Mouse (Mus musculus) frontal cortex, postnatal 25 days (tissue): ENCODE results near the gene Usp29.
"Not testable (repeated sequence)": the region's sequence is repeated elsewhere in the genome, so short reads cannot be mapped to it uniquely, and the experiment has no call there.

ENCODE experiments used
- DNase-seq, 2 experiments: peaks; one replicate each; pipeline ENCODE4 v3.0.0; 2022; ENCODE audit warnings: low spot score in 2 of 2

Usp29 gene

DNA sequence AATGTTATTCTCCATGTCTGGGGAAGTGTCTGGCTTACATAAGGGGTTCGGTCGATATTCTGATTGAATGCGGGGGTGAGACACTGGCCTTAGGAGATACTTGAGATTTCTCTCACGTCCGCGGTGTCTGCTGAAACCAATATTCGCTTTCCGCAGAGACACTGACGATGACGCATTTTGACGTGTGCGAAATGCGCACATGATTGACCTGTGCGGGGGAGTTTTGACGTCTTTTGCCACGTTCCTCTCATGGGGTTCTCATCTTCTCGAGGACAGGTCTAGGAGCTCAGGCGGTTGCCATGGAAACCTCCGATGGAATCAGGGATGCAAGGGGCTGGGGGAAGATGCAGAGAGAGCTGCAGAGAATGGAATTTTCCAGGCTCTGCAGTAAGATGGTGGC, 144.1 kb downstream of the Usp29 start:
- DNase-seq = no peak

DNA sequence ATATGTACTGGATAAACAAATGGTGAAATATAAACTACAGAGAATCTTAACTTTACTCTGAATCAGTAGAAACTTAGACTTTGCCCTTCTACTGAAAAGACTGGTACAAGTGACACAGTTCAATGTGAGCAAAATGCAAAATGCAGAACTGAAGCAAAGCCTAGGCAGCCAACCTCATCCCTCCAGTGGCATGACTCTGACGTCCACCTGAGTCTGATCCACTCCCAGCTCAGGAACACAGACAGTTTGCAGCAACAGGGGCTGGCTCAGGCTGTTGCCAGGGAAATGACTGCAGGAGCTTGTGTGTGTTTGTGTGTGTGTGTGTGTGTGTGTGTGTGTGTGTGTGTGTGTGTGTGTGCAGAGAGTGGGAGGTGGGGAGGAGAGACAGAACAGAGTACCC, 147.8 kb downstream of the Usp29 start:
- no peak for DNase-seq

DNA sequence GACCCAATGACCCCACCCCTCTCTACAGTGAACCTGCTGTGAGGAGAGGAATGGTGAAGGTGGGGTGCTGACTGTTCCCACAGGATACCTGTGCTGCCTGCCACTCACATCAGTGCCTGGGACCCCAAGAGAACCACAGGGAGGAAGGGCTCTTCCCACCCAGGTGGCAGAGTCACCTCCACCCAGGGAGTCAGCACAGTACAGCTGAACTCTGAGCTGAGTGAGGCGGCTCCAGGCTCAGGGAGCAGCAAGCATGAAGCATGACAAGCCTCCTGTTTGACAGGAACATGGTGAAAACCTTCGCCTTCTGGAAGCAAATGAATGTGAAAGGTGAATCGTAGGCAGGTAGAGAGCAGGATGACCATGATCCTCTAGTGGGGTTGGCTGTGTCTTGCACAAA, 148.5 kb downstream of the Usp29 start:
- DNase-seq = not testable (repeated sequence)

DNA sequence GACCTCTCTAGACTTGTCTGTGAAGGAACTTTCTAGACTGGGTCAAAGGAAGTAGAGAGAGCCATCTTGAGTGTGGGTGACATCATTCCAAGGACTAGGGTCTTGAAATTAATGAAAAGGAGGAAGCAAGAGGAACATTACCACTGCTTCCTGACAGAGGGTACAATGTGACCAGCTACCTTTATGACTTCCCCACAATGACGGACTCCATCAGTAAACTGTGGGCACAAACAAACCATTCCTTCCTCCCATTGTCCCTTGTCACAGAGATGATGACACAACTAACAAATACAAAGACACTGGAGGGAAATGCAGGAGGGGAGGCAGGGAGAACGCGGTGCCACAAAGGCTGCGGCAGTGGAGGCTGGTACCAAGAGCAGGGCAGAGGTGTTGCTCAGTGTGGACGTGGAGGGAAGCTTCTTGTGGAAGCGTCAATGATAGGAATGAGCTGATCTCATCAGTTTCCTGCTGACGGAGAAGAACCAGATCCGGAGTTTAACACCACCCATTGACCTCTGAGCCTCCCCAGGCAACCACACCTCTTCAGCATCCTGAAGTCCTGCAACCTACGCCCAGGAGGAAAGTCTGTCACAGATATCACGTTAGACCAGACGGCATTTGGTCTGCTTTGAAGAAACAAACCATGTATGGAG, 149.3 kb downstream of the Usp29 start:
- no peak for DNase-seq

DNA sequence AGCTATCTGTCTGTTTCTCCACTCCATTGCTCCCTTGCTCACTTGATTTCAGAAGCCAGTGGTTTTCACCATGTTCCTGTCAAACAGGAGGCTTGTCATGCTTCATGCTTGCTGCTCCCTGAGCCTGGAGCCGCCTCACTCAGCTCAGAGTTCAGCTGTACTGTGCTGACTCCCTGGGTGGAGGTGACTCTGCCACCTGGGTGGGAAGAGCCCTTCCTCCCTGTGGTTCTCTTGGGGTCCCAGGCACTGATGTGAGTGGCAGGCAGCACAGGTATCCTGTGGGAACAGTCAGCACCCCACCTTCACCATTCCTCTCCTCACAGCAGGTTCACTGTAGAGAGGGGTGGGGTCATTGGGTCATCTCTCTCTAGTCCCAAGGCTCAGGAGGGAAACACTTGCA, 150.5 kb downstream of the Usp29 start:
- DNase-seq = not testable (repeated sequence)

DNA sequence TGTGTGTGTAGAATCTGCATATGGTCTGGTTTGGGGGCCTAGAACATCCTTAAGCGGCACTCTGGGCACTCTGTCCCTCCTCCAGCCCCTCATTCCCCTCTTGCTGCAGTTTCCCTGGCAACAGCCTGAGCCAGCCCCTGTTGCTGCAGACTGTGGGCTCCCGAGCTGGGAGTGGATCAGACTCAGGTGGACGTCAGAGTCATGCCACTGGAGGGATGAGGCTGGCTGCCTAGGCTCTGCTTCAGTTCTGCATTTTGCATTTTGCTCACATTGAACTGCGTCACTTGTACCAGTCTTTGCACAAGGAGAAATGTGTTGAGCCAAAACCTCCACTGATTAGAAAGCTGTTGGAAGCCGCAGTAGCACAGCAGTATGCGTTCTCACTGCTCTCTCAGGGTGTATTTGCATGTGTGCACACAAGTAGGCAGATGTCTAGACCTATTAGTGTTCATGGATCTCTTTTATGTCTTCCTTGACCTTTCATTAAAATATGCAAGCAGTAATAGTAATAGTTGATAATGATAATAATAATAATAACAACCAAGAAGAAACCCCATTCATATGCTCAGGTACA, 151.2 kb downstream of the Usp29 start:
- no peak for DNase-seq

DNA sequence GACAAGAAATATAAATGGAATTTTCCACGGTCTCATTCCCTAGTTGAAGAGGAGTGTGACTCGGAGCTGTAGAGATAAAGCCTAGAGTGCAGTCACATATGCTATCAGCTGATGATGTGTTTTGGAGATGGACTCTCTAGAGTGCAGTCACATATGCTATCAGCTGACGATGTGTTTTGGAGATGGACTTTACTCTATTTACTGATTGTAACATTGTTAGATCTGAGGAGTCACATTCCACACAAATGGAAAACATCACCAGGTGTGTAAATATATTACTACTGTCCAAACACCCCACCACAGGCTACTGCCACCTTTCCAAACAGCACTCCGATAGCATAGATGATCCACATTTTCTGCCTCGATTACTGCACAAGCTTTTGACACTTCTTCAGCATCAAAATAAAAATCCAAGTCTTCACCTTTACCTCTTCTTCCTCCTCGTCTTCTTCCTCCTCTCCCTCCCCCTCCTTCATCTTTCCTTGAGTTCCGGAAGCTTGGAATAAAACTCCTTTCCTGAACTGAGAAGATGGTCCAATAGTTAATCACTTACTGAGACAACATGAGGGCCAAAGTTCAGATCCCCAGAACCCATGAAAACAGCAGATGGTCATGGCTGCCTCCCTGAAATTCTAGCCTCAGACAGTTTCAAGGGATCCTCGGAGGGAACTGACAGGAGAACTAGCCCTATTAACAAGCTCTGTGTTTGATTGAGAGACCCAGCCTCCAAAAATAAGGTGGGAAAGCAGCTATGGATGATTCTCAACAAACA, 153.2 kb downstream of the Usp29 start:
- no peak for DNase-seq

DNA sequence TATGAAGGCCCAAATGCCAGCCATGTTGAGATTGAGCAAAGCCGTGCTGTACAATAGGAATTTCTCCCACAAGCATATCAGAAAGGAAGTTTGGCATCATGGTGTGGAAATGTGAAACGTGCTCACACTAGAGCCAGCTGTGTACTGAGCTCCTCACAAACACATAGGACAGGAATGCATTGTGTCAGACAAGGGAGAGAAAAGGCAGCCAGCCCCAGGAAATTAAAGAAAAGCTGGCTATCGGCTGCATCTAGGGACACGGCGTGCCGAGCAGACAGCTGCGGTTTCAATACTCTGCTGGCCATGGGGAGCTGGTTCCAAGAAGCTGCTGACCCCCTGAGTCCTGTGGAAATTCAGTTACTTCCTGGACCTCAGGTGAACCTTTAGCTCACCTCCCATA, 155.0 kb downstream of the Usp29 start:
- DNase-seq = no peak

DNA sequence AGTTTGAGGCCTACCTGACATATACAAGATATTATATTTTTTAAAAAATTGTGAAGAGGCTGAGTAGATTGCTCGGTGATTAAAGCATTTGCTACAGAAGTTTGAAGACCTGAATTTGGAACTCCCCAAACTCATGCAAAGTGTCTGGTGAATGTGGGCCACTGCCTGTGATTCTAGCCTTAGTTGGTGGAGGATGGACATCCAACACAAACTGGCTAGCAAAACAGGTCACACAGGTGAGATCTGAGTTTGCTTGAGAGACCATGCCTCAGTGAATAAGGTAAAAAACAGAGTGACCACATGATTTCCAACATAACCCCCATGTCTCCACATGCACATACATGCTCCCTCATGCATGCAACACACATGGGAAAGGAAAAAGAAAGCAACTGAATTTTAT, 156.5 kb downstream of the Usp29 start:
- no peak for DNase-seq

DNA sequence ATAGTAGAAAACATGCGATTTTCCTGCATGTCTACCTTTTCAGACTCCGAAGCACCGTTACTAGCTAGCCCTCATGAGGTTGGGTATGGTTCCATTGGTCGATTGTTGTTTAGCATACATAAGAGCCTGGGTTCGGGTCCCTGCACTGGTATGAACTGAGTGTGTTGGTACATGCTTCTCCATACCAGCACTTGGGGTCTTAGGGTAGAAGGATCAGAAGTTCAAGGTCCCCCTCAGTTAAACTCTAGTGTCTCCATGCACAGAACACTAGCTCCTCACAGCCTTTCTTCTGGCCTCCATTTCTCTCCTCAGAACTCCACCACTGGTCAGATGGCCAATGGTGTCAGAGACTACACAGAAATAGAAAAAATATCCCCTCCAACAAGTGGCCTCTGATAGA, 159.5 kb downstream of the Usp29 start:
- no peak for DNase-seq

DNA sequence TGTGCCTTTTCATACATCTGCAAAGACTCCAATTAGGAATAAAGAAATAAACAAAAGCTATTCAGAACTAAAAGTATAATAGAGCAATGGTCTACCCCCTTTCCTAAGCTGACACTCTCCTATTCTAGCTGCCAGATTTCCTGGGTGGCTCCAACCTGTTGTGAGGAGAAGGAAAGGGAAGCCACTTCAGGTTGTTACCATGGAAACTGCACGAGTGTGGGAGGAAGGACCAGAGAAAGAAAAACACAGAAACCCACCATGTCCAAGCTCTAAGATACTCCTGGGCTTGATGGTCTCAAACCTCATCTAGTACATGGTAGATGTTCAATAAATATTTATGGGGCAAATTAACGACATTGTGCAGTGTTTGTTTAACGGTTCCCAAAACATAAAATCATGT, 160.8 kb downstream of the Usp29 start:
- DNase-seq = no peak

DNA sequence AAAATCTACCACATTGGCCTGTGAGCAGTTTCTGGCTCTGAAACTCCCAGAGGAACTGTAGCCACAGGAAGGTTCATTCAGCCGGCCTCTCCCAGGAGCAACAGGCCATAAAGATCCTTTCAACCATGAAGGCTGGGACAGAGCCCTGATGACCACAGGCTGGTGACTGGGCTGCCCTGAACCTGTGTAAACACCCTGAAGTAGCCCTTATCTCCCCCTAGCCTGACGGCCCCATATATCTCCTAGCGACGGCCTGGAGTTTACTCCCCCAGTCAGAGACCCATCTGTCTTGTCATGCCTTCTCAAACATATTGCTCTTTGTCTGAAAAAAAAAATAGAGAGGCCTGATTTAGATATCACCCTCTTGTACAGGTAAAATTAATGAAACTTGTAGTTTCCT, 166.6 kb downstream of the Usp29 start:
- DNase-seq = not testable (repeated sequence)

DNA sequence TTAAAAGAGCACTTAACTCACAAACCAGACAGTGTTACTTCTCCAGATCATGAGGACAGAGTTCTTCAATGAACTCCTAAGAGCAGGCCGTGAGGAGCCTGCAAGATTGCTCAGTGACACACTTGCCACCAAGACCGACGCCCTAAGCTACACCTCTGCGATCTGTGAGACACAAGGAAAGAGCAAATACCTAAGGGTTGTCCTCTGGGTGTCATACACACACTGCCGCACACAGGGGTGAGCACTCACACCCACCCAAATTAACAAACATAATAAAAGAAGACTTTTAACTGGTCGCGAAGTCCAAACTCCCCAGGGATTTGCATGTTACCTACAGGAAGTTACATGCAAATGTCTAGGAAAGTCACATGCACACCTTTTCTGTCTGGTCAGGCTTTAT, 170.3 kb downstream of the Usp29 start:
- DNase-seq = no peak

DNA sequence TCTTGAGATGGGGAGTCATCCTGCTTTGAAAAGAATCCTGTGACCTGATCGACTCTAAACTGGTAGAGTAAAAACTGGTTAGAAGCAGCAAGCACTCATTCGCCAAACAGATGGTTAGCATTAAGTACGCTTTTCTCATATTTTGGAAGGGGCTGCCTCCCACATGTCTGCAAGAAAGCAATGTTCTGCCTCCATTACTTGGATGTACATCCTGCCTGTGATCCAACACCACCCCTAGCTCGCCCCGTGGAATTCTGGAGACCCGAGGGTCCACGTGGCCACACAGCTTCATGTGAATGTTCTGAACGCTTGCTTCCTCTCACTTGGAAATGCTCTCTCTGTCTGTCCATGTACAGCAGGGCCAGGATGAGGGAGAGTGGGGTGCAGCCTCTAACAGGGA, 173.1 kb downstream of the Usp29 start:
- DNase-seq = no peak

DNA sequence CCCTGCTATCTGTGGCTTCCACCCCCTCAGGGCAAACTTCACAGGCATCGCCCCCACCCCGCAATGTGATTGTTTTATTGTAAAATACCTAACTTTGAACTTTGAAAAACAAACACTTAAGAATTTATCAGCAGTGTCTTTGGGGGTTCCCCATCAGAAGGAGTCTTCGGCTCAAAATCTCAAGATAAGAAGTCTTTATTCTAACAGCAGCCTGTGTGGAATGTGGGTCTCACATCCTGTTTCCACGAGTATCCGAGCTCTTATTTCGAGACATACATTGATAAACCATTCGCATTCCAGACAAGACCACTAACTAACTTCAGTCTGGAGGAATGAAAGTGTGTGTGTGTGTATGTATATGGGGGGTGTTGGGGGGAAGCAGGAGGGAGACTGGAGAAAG, 180.1 kb downstream of the Usp29 start:
- DNase-seq = no peak

DNA sequence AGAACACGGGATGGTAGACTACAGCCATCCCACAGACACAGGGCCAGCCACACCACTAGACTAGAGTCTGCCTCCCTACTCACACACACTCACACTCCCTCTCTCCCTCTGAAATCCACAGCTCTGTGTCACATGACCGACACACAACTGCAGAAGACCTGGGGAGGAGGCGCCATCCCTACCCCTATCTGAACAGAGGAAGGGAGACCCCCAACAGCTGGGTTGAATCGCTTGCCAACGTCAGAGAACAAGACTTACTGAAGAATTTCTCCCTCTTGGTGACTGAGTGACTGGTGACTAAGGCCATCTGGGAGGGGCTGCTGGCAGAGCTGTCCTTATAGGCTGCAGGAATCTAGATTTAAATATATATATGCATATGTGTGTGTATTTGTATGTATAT, 181.4 kb downstream of the Usp29 start:
- DNase-seq = no peak

DNA sequence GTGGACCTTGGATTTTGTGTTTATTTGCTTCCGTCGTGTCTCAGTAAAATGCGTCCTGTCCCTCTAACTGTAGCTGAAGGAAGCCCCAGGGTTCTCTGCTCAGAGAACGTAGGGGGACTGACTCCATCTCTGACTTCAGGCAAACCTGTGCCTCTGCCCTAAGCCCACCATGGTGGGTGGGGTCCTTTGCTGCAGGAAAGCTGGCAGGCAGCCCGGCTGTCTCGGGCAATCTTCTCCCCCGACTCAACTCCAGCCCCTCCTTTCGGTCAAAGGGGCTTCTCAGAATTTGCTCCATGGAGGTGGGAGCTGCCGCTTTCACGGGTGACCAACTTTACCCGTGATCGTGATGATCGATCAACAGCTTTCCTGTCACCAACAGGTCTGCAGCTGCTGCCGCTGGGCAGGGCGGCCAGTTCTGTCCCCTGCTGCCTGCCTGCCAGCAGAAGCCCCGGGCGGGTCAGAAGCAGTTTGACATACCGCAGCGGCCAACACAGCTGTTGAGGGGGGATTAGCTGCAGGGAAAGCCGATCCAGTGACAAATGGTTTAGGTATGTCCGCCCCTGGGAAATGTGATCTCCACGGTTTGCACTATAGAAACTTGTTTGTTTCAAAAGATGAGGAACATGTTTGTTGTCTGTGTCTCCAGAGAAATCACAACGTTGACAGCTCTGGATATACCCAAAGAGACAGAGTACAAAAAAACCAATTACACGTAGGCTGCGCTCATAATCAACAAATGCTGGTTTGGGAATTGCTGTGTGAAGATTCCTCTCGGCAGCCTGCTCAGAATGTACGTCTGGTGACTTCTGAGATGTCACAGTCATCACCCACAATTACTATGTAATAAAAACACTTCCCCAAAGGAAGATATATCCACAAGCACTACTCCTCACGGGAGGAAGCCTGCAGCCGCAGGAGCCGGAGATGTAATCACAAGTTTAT, 183.3 kb downstream of the Usp29 start:
- DNase-seq = no peak

DNA sequence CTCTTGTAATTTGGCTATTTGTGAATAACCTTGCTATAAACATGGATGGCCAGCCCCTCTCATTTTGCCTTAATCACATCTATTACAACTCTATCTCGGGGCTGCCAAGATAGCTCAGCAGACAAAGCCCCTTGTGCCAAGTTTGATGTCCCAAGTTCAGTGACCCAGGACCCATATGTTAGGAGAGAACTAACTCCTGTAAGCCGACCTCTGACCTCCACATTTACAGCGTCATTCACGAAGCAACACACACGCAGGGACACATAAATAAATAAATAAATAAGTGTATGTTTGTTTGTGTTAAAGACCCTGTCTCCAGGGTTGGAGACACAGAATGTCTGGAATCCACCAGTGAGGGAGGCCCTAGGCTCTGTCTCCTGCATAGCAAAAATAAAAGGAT, 186.7 kb downstream of the Usp29 start:
- no peak for DNase-seq

DNA sequence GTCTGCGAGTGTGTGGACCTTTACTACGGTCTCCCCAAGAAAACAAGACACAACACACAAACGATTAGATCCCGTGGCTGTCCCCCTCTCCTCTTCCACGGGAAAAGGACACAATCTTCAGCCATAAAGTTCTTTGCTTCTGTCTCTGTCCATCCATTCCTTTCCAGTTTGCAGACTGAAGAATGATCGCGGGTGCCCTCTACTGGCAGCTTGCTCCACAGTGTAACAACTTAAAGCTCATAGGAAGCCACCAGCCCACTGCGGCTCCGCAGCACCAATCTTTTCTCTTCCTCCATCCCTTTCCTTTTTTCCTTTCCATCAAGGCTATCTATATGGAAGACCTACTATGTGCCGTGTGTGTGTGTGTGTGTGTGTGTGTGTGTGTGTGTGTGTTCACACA, 187.9 kb downstream of the Usp29 start:
- peak; percentile 87 to 92 for DNase-seq

DNA sequence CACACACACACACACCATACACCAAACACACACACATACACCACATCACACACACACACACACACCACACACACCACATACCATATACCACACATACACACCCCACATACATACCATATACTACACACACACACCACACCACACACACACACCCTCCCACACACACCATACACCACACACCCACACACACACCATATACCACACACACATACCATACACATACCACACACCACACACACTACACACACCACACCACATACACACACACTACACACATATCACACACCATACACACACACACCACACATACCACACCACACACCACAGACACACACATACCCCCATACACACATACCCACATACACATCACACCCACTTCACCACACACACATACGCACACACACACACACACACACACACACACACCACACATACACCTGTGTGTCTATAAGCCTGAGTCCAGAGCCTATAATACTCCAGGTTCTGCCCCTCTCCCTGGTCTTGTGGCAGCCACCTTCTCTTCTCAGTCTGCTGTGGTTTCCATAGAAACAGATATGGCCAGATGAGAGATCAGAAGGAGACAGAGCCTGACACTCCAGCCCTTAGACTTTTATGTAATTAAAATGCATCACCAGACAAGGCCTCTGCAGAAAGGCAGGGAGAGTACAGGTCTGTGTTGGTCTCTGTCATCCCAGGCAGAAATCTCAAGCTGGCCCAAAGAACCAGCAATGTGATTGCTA, 188.9 kb downstream of the Usp29 start:
- no peak for DNase-seq

DNA sequence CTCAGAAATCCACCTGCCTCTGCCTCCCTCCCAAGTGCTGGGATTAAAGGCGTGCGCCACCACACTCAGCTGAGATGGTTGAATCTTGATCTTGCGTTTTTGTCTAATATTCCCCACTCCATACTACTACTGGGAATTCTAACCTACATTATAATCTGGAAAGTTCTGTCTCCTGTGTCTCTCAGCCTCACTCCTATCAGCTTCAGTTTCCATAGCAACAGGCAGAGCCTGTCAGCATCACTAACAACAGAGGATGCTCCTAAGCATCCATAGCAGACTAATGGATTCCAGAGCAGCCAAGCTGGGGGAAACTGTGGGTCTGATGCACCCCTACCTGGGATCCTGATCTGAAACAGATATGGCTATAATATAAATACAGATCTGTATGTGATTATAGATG, 193.1 kb downstream of the Usp29 start:
- no peak for DNase-seq
